ENCODE assay signal across 9 mouse cellular contexts in genomic region chr4:155775855-155776254, GRCm38 (mm10). TPM values are rescaled to one million over a fixed set of nuclear protein-coding genes. Genes with fewer than 3 reads are reported as not detected.
DNase-seq lines count a peak whose midpoint lies in the region; ATAC-seq and TF ChIP-seq lines count a peak whose summit lies in the region.
"Had no signal": no experiment of that assay in that cellular context is flagged by ENCODE, and none has a peak within 500 bp of the region (broad histone marks: within the 10 kb centered on the region; RNA-seq: fewer than 3 reads in every experiment).

No protein-coding gene starts in this region.

- TF ChIP-seq POLR2A in testis, adult 2 months (IDR thresholded peaks at IDR 0.05; ENCODE audit: control insufficient read depth, low read depth, low read length), result no peak

- H3K9me3 ChIP-seq in embryonic facial prominence, embryonic 12.5 days, result no peaks in the 10 kb centered on the region
- no peaks in the 10 kb centered on the region for H3K9me3 ChIP-seq in embryonic facial prominence, embryonic 10.5 days

- no peak overlapping the region for H3K9ac ChIP-seq in embryonic facial prominence, embryonic 12.5 days

- 77% methylated on average over 3 of the region's 3 CpGs for WGBS in embryonic facial prominence, embryonic 12.5 days
- 82% methylated on average over 3 of the region's 3 CpGs for WGBS in embryonic facial prominence, embryonic 10.5 days

- intact Hi-C loops in left cerebral cortex, postnatal 14 days (cut with DNase I), result no loop called here

- TF ChIP-seq CTCF in testis, adult 2 months (IDR thresholded peaks at IDR 0.05; ENCODE audit: control insufficient read depth, insufficient read depth, insufficient replicate concordance, low read depth, low read length), result no peak

- H3K27me3 ChIP-seq in embryonic facial prominence, embryonic 12.5 days, result peaks cover 19% of the 10 kb centered on the region
- peaks cover 51% of the 10 kb centered on the region for H3K27me3 ChIP-seq in embryonic facial prominence, embryonic 10.5 days (replicated peaks; ENCODE audit: low read depth, poor library complexity, severe bottlenecking)
- H3K27me3 ChIP-seq in testis, adult 2 months (ENCODE audit: control insufficient read depth, insufficient read depth, low read length), result no peaks in the 10 kb centered on the region

- no peak overlapping the region for H3K4me3 ChIP-seq in embryonic facial prominence, embryonic 12.5 days
- no peak overlapping the region for H3K4me3 ChIP-seq in embryonic facial prominence, embryonic 10.5 days
- no peak overlapping the region for H3K4me3 ChIP-seq in testis, adult 2 months (ENCODE audit: control insufficient read depth, low read depth, low read length)

- peaks cover 14% of the 10 kb centered on the region for H3K4me1 ChIP-seq in embryonic facial prominence, embryonic 12.5 days
- peaks cover 51% of the 10 kb centered on the region for H3K4me1 ChIP-seq in embryonic facial prominence, embryonic 10.5 days
- peaks cover 26% of the 10 kb centered on the region for H3K4me1 ChIP-seq in testis, adult 2 months (ENCODE audit: control insufficient read depth, insufficient read depth, low read length)

- ATAC-seq in embryonic facial prominence, embryonic 12.5 days (ENCODE audit: insufficient number of reproducible peaks, insufficient read depth, low FRiP score, low TSS enrichment), result no peak

- no peak for DNase-seq in embryonic facial prominence, embryonic 10.5 days (ENCODE audit: low spot score)
- DNase-seq in right cerebral cortex, postnatal 4 days, result peak; percentile 26
- DNase-seq in right cerebral cortex, postnatal 25 days, result no peak
- peak; percentile 49 for DNase-seq in kidney, adult 18-20 months
- DNase-seq in left cerebral cortex, postnatal 14 days (ENCODE audit: low spot score in 2 of 2), result no peak
- no peak for DNase-seq in left cerebral cortex, adult 9 months (ENCODE audit: low spot score in 2 of 2)

- H3K27ac ChIP-seq in embryonic facial prominence, embryonic 12.5 days, result 0 out of 2 replicates have a peak overlapping the region, but pooled peaks have one; percentile 17
- H3K27ac ChIP-seq in embryonic facial prominence, embryonic 10.5 days (replicated peaks), result no peak overlapping the region
- peak overlapping the region; percentile 85 for H3K27ac ChIP-seq in testis, adult 2 months (ENCODE audit: control insufficient read depth, insufficient read depth, low read depth, low read length)

- H3K36me3 ChIP-seq in embryonic facial prominence, embryonic 12.5 days, result no peaks in the 10 kb centered on the region
- H3K36me3 ChIP-seq in embryonic facial prominence, embryonic 10.5 days (replicated peaks), result 0 out of 2 replicates have a peak, but pooled peaks cover 3% of the 10 kb centered on the region
- H3K36me3 ChIP-seq in testis, adult 2 months (ENCODE audit: control insufficient read depth, insufficient read depth, low read length), result no peaks in the 10 kb centered on the region

- no peak overlapping the region for H3K4me2 ChIP-seq in embryonic facial prominence, embryonic 12.5 days (replicated peaks)

RNA-seq across cellular contexts. Expression of gene Vwa1, which starts 1.4 kb away (rescaled TPM):
- 9.2 and 9.5 TPM in 2 replicates for polyA plus RNA-seq in embryonic facial prominence, embryonic 12.5 days (2016; fragmentation: Nextera tagmentation; extraction: Ambion mirVana)
- polyA plus RNA-seq in embryonic facial prominence, embryonic 10.5 days (2016; fragmentation: Nextera tagmentation; extraction: Ambion mirVana), result 8.6 and 9.3 TPM in 2 replicates
- 5.5 and 5.6 TPM in 2 replicates for polyA plus RNA-seq in testis, adult 2 months (2012; rRNA removed)
- 10 to 100 TPM; 16.3 to 17.0 TPM for total RNA-seq in left cerebral cortex, postnatal 14 days (2021)

RNA-seq across cellular contexts. Expression of gene Tmem88b, which starts 9.8 kb away (rescaled TPM):
- 0.69 and 1.0 TPM in 2 replicates for polyA plus RNA-seq in embryonic facial prominence, embryonic 12.5 days (2016; fragmentation: Nextera tagmentation; extraction: Ambion mirVana)
- polyA plus RNA-seq in embryonic facial prominence, embryonic 10.5 days (2016; fragmentation: Nextera tagmentation; extraction: Ambion mirVana), result 0.59 and 0.61 TPM in 2 replicates
- polyA plus RNA-seq in testis, adult 2 months (2012; rRNA removed), result 1.0 TPM in 2 replicates
- 10 to 100 TPM in 1 of 2 experiments, 1 to 10 TPM in 1; 8.7 to 11.6 TPM for total RNA-seq in left cerebral cortex, postnatal 14 days (2021)
- total RNA-seq: common myeloid progenitor, adult 5-6 weeks had no signal

RNA-seq across cellular contexts. Expression of gene Ankrd65, which starts 14.4 kb away (rescaled TPM):
- polyA plus RNA-seq in embryonic facial prominence, embryonic 12.5 days (2016; fragmentation: Nextera tagmentation; extraction: Ambion mirVana), result 0.25 TPM in 1 of 2 replicates, not detected in the other
- polyA plus RNA-seq in embryonic facial prominence, embryonic 10.5 days (2016; fragmentation: Nextera tagmentation; extraction: Ambion mirVana), result 0.20 TPM in 1 of 2 replicates, not detected in the other
- 0.08 and 0.27 TPM in 2 replicates for polyA plus RNA-seq in testis, adult 2 months (2012; rRNA removed)
- under 1 TPM in 1 of 2 experiments, not detected in 1; 0.31 TPM for total RNA-seq in left cerebral cortex, postnatal 14 days (2021)
- total RNA-seq: common myeloid progenitor, adult 5-6 weeks had no signal

RNA-seq across cellular contexts. Expression of gene Atad3a, which starts 15.0 kb away (rescaled TPM):
- polyA plus RNA-seq in embryonic facial prominence, embryonic 12.5 days (2016; fragmentation: Nextera tagmentation; extraction: Ambion mirVana), result 103 and 106 TPM in 2 replicates
- 132 and 137 TPM in 2 replicates for polyA plus RNA-seq in embryonic facial prominence, embryonic 10.5 days (2016; fragmentation: Nextera tagmentation; extraction: Ambion mirVana)
- 18.7 and 23.4 TPM in 2 replicates for polyA plus RNA-seq in testis, adult 2 months (2012; rRNA removed)
- total RNA-seq in left cerebral cortex, postnatal 14 days (2021), result 10 to 100 TPM; 52.3 to 53.2 TPM

RNA-seq across cellular contexts. Expression of gene Mrpl20, which starts 26.8 kb away (rescaled TPM):
- 214 TPM in 2 replicates for polyA plus RNA-seq in embryonic facial prominence, embryonic 12.5 days (2016; fragmentation: Nextera tagmentation; extraction: Ambion mirVana)
- polyA plus RNA-seq in embryonic facial prominence, embryonic 10.5 days (2016; fragmentation: Nextera tagmentation; extraction: Ambion mirVana), result 254 and 259 TPM in 2 replicates
- polyA plus RNA-seq in testis, adult 2 months (2012; rRNA removed), result 134 and 144 TPM in 2 replicates
- total RNA-seq in left cerebral cortex, postnatal 14 days (2021), result 100 to 1,000 TPM; 104 to 112 TPM

Comparison
In these comparisons a context has a peak if more than half of its experiments do, and no peak if none do; other contexts are left out.
1. DNase-seq: peak in right cerebral cortex, postnatal 4 days (single experiment) and kidney, adult 18-20 months (single experiment); none in embryonic facial prominence, embryonic 10.5 days (single experiment), right cerebral cortex, postnatal 25 days (single experiment), left cerebral cortex, postnatal 14 days (0 of 2) and left cerebral cortex, adult 9 months (0 of 2).